Mouse (Mus musculus) adrenal gland, postnatal 10 days (tissue): ENCODE measurements around the gene Jam3. TPM values are rescaled to one million over a fixed set of nuclear protein-coding genes. Genes with fewer than 3 reads are reported as not detected.
A peak's percentile ranks its signal among the peaks of the same experiment; 100 is the strongest.

Experiments
- DNase-seq: peaks from one replicate; pipeline ENCODE4 v3.0.0; 2021; ENCODE audit warnings: mixed read lengths
- total RNA-seq, 2 experiments: library from RNA; stranded (reverse); gene quantifications; 2 replicates each; pipeline ENCODE4 v1.2.3; 2021

Jam3 gene
- total RNA-seq, 2 experiments from 2014 or later: 31.2 to 35.0 TPM

DNA sequence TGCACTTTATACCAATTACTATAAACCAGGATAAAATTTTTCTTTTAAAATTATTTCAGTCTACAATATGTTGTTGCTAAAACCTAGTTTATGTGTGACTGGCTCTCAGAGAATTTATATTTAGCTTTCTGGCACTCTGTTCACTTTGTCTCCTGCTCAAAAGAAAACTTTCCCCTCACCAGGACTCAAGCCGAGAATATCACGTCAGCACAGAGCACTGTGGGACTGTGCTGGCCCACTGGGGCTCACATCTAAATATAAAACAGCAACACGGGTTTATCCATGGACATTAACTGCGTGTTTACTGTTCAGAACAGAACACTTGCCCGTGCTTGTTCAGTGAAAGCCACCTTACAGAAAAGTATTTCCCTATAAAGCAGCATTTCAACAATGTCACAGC, 44.5 kb downstream of the Jam3 start:
- DNase-seq: peak; percentile 25

DNA sequence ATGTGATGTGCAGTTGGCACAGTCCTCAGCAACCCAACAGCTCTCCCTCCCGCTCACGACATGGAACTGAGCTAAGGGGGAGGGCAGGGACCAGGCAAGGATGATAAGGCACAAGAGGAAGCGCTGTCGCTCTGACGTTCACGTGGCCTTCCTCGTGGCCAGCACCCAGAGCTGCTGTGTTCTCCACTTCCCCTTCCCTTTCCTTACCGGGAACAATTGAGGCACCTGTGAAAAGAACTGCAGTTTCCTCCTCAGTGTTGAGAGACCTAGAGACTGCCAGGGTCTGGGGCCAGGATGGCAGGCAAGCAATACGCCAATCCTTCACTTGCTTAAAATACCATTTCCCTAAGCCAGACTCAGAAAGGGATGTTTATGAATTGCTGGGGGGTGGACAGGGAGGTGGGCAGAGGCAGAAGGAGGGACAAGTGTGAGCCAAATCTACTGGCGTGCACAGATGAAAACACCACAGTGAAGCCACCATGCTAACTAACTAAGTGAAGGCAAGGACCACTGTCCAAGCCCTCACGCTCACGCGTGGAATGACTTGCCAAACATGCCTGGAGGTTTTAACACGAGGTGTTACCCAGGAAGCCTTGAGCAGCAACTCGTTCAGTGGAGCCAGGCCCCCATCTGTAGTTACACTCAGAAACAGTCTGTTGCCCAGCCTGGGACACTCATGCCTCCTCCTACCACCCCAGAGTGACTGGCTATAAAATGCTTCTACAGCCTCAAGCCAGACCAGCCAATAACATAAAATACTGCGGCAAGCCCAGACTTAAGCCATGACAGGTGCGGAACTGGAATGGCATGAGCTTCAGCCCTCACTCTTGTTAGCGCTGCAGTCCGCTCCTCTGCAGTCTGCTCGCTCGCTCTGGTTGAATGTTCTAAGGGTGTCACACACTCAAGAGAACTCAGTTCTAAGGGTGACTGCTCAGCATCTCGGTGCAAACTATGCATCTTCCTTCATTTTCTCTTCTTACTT, 45.4 kb downstream of the Jam3 start:
- DNase-seq: peak; percentile 66

GRCm38 (mm10) chr9:27108451-27108850, 46.8 kb downstream of the Jam3 start:
- no peak for DNase-seq

- peak; percentile 68 for DNase-seq
Measured at GRCm38 (mm10) chr9:27106081-27106480, 49.1 kb downstream of the Jam3 start.

- no peak for DNase-seq
Measured at GRCm38 (mm10) chr9:27101466-27101865, 53.8 kb downstream of the Jam3 start.

- DNase-seq: no peak
Measured at GRCm38 (mm10) chr9:27099474-27099873, 55.7 kb downstream of the Jam3 start.

DNA sequence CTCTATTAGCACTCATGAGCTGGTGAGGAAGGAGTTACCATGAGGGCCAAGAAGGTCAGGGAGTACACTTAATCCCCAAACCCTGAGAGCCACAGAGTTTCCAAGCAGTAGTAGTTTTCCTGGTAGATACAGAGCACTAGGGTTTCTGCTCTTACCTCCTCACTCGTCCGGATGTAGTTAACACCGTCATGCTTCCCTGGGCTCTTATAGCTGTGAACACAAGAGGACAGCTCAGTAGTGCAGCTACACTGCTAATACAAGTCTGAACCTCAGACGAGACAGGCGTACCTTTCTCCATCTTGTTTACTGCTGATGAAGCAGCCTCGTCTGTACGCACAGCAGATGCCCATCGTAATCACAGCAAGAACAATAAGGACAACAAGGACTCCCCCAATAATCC, 56.7 kb downstream of the Jam3 start:
- no peak for DNase-seq

GRCm38 (mm10) chr9:27098092-27098491, 57.1 kb downstream of the Jam3 start:
- no peak for DNase-seq

- DNase-seq: no peak
Measured at GRCm38 (mm10) chr9:27092916-27093315, 62.3 kb downstream of the Jam3 start.

DNA sequence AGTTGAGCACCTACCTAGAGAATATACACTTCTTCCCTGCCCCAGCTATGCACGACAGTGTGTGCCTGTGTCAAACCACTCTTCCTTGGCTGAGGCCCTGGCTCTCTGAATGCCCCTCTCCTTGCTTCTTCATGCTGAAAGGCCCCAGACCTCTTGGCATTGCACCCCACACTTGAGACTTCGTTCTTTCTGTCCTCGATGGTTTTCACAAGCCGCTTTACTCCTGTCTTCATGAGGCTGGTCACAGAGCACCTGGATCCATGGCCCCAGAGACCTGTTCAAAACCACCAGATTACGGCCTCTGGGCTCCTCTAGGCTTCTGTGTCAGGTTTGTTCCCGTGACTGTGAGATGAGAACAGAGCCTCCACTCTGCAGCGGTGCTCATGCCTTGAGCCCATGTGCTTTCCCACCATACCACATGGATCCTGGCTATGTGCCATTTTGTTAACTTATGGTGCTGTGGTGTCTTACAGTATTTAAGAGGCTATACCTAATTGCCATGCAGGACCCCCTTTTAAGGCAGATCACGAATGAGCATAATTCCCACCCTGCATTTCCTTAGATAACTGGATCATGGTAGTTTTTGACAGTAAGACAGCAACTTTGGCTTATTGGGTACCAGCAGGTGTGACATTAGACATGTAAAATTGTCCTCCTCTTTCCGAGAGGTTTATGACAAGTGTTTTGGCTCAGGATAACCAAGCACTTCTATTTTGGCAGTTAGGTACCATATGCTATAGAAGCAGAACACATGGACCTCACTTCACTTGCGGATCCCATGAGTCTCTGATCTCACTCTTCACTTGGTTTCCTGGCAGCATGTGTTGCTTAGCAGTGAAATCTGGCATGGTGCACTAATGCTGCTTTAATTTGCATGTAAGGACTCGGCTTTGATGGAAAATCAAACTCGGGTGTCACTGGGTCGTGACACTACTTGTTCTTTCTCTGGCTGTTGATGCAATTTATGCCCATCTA, 64.1 kb downstream of the Jam3 start:
- DNase-seq: no peak

DNA sequence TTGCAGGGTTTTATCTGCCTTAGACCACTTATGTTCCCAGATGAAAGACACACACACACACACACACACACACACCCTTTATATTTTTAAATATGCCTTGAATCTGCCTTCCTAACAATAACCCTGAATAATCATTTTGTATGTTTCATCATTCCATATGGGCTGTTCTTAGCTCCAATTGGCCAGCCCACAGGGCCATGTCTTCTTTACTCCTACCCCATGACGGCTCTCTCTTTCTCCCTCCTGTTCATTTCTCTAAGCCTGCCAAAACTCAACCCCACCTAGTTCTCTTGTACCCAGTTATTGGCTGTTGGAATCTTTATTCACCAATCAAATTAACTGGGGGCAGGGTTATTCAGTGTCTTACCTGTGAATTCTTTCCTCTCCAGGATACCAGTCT, 65.1 kb downstream of the Jam3 start:
- DNase-seq: no peak

DNA sequence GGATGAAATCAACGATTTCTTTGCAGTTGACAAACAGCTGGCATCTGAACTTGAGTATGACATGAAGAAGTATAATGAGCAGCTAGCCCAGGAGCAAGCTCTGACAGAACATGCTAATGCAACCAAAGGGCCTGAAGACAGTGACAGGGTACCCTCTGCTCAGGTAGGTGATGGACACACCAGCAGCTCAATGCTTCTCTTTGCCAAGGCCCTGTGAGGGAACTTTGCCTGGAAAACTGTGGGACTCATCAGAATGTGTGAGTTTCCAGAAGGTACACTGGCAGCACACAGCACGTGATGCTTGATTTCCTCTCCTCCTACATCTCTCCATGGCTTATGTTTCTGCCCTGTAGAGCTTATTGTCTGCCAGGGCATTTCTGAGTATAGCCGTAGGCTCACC, 67.8 kb downstream of the Jam3 start:
- DNase-seq: no peak

DNA sequence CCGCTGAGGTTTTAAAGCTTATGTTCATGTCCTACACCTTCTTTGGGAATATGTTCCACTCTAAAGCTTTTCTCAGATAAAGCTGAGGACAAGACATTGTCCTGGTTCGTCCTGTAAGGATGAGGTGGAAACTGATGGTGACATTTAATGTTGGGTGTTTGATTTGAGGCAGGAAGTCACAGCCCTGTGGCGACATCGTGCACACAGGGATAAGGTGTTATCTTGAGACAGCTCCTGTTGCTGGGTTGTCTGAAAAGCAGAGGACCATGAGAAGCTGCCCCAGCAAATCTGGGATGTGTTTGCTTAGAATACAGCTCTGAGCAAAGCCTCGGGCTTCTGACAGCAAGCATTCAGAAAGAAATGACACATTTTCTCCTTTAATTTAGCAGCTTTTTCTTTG, 69.0 kb downstream of the Jam3 start:
- no peak for DNase-seq

DNA sequence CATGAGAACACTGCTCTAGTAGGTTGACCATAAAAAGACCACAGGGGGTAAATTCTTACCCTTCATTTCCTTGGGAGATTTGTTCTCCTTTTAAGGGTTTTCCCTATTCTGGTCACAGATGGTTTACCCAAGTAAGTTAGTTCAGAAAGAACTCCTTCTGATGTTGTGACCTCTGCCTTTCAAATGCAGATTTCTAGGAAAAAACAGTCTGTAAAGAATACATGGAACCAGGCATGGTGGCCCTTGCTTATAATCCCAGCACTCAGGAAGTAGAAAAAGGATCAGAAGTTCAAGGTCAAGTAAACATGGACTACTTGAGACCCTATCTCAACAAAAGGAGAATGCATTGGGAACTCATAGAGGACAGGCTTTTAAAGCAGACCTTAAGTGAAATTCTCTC, 79.4 kb downstream of the Jam3 start:
- DNase-seq: no peak

- no peak for DNase-seq
Measured at GRCm38 (mm10) chr9:27074677-27075076, 80.5 kb downstream of the Jam3 start.

GRCm38 (mm10) chr9:27070895-27071294, 84.3 kb downstream of the Jam3 start:
- DNase-seq: no peak

- no peak for DNase-seq
Measured at GRCm38 (mm10) chr9:27058341-27058740, 96.9 kb downstream of the Jam3 start.

DNA sequence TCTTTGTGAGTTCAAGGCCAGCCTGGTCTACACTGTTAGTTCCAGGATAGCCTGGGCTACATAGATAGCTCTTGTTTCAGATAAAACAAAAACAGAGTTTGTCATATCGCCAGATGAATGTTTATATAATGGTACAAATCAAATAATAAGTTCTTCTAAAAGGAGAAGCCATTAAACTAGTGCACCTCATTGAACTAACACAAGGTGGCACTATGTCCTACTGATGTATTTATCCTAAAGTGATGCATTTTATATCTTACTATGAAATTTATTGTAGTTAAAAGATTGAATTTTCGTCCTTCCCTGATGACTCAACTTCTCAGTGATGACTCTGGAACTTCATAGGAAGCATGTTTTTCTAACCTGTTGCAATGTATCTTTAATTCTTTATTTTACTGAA, 105.7 kb downstream of the Jam3 start:
- no peak for DNase-seq
